Mouse (Mus musculus) G1E-ER4 (cell line): ENCODE results near the gene Tnik. TPM values are rescaled to one million over a fixed set of nuclear protein-coding genes. Genes with fewer than 3 reads are reported as not detected.

ENCODE experiments used
- GATA1 ChIP-seq: IDR thresholded peaks from one replicate; pipeline ENCODE4 v1.8.0; 2012; ENCODE audit warnings: low read length, inconsistent platforms
- polyA plus RNA-seq: library from polyadenylated mRNA; stranded (reverse); fragments of >175 nt; gene quantifications from 2 replicates; pipeline ENCODE4 v1.2.3, GENCODE M21; 2012

The Tnik gene
- 1.2 and 1.6 TPM in 2 replicates for polyA plus RNA-seq

DNA sequence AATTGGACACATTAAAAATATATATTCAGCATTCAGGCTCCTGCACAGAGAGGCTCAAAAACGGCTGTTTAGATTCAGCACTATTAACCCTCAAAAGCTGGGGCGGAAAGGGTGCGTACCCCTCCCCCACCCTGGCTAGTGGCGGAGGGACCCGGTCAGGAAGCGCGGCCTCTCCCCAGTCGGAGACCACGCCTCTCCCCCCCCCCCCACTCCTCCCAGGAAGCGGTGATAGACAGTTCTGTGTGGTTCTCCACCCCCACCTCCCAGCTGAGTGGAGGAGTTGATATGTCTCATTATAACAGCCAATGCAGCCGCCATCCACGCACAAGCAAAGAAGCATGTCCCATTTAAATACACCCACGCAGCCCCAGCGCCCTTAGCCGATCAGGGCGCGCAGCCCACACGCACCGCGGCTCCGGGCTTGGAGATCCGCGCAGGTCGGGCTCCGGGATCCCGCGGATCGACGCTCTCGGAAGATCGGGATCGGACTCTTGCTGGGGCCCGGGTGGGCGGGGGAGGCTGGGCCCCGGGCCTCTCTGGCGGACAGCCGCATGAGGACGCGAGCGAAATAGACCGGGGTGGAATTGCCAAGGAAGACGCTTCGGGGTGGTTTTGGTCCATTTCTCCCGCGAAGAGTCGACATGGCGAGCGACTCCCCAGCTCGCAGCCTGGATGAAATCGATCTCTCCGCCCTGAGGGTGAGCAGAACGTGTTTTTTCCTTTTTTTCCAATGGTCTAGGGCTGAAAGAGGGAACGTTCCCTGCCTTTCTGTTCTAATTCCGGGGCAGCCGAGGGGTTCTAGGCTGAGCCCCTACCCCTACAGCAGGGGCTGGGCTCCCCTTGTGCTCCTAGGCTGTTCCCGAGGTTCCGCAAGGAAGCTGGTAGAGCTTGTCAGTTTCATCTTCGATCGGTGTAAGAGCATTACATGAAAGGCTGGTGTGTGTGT lies at the start of gene Tnik:
Tnik (plus strand) TSS at position 213 of the 946 bp plus-strand sequence.
- TF ChIP-seq GATA1 = no peak

DNA sequence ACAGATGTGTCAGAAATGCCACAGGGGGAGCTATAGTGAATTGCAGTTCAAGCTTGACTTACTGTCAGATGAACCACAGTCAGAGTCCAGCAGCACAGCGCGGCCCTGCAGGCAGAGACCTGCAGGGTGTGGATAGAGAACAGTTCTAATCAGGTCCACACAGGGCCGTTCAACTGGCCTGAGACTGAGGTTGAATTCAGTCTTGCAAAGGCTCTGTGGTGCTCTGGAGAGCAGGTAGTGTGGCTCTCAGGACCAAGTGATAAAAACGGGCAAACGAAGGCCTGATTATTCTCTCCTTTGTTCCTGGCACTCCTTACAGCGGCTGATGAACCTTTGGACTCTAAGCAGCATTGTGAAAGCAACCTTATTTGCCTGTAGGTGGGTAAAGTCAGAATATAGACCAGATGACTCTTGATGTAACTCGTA lies 48.1 kb upstream of the Tnik start:
- TF ChIP-seq GATA1 = no peak

GRCm38 (mm10) chr3:28217001-28217400 lies 46.0 kb upstream of the Tnik start:
- TF ChIP-seq GATA1 = no peak

DNA sequence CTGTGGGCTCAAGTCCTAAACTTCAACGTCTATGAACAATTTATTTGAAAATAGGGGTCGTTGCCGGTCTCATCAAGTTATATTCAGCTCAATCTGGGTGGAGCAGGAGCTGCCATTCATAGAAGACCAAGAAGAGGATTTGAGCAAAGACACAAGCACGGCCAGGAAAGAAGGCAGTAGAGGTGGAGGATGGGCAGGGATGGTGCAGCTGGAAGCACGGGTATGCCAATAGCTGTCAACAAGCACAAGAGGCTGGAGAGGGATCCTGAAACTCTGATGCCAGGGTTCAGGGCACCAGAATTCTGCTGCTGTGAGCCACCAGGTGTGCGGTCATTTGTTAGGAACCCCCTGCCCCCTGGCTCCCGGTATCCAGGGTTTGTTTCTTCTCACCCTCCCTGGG lies 43.5 kb upstream of the Tnik start:
- TF ChIP-seq GATA1 = no peak

DNA sequence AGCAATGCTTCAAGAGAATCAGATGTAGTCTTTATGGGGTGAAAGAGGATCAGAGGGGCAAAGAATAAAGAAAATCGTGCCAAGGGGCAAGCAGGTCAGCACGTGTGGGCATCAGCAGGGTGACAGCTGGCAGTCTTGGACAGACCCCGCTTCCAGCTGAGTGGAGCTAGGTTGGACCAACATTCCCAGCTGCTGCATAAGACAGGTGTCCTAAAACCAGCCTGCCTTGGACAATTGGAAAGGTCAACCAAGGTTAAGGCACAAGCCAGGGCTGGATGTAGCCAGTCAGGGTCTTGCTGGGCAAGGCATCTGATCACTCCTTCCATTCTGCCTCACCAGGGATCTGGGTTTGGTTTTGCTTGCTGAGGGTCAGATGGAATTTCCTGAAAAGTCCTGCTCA lies 43.0 kb upstream of the Tnik start:
- TF ChIP-seq GATA1 = no peak

GRCm38 (mm10) chr3:28224437-28225356 lies 38.3 kb upstream of the Tnik start:
- no peak for TF ChIP-seq GATA1

DNA sequence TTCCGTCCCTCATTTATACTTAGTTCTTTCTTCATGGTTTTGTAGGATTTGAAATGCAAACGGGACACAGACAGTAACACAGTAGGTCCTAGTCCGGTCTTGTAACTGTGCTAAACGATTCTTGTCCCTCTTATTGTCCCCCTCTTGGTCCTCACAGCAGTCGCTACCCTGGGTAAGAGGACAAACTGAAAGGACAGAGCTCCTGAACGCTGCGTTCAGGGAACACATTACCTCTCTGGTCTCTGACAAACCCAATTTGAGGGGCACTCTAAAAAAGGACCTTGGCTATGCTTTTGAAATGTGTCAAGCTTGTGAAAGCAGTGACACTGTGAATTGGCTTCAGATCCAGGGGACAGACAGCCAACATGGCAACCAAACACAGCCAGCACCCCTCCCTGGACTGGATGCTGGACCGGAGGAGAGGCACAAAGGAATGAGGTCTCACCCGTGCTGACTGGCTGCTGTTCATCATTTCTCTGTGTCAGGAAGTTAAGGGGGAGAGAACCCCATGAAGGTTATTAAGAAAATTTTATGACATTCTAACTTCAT lies 37.6 kb upstream of the Tnik start:
- no peak for TF ChIP-seq GATA1

DNA sequence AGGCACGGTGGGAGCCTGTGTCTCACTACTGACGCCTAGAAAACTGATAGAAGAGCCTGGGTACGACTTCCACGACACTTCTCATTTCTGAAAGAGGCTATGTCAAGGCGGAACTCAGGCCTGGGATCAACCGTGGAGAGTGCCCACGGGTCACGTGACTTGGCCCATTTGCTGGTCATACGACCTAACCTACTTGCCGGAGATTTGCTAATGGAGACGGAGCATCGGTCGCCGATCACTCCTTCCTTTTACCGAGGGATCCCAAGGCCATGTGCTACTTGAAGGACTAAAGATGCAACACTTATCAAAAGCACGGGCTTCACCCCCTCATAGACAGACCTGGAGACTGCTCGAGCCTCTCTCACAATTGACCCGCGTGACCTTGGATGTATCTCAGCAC lies 36.8 kb upstream of the Tnik start:
- TF ChIP-seq GATA1 = no peak

DNA sequence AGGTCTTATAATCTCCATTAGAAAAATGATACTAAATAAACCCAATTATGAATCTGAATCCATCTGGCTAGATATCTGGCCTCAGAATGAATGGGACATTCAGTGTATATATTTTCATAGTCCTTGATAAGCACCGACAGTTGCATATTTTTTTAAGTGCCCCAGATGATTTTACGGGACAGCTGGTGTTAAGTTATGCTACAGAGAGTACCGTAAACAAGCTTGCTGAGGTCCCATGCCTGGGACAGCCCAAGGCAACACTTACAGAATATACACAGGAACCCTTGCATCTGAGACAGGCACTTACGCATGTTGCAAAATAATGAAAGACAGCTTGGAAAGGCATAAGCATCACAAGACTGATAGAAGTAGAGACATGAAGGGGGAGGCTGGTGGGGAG lies 34.1 kb upstream of the Tnik start:
- no peak for TF ChIP-seq GATA1

- TF ChIP-seq GATA1 = no peak
These were observed 33.5 kb upstream of the Tnik start for GRCm38 (mm10) chr3:28229503-28229902.

DNA sequence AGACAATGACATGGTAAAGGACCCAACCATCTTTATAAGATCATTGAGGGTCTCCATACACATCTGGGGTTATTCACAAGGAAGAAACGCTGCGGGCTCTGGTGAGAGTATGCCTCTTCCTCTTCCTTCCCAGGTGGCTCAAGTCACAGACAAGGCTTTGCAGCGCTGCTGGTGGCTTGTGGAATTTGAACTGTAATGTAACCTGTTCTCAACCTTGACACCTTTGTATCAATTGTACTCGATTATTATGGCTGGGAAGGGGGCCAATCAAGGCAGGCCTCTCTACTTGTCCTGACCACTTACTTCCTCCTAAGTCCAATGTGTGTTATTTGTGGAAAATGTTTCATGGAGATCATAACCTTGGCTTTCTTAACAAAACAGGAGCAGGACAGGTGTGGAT lies 30.1 kb upstream of the Tnik start:
- TF ChIP-seq GATA1 = no peak

DNA sequence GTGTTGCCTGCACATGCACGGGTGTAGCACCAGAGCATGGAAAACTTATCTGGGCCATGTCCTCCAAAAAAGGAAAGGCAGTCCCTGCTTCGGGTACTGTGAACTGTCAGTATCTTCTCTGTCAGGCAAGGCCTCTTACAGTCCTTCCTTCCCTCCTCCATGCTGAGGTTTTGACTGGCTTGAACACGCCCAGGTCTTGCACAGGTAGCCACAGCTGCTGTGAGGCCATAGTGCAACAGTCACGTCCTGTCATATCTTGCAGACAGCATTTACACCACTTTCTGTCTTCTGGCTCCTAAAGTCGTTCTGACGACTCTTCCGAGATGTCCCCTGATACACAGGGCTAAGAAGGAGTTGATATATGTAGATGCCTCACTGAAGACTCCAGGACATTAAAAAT lies 28.8 kb upstream of the Tnik start:
- no peak for TF ChIP-seq GATA1

- no peak for TF ChIP-seq GATA1
These were observed 26.3 kb upstream of the Tnik start for GRCm38 (mm10) chr3:28236689-28237088.

DNA sequence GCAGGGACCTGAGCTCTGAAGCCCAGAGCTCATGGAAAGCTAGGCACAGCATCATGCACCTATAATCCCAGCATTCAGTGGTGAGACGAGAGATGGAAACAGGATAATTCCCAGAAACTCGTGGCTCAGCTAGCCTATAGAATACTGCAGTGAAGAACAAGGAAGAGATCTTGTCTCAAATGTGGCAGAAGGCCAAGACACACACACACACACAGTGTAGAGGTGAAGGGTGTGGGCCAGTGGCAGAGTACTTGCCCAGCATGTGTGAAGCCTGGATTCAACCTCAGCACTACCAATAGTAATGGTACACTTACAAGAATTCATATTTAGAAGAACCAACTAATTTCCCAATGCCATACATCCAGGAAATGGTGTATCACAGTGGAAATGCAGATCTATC lies 24.9 kb upstream of the Tnik start:
- no peak for TF ChIP-seq GATA1

DNA sequence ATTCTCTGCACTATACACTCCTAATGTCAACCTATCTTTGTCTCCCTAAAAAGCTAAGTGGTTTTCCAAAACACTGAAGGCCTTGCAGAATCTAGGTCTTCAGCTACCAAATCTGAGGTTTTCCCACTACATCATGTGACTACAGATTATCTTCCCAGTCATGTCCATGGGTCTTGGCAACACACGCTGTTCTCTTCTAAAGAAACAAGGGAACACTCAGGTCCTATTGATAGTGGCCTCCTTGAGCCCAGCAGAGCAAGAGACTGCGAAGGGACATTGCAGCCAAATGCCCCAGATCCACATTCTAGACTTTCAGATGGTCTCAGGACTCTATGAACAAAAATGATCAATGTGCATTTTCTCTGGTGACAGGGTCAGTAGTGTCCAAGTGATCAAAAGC lies 20.5 kb upstream of the Tnik start:
- no peak for TF ChIP-seq GATA1
